Mouse (Mus musculus) heart, postnatal 0 days (tissue): ENCODE measurements around the gene Pkn2. TPM values are rescaled to one million over a fixed set of nuclear protein-coding genes. Genes with fewer than 3 reads are reported as not detected.

ENCODE experiments used
- ATAC-seq: fragments of 200-750 bp; cut with Nextera tagmentation; 2 replicates; pipeline ENCODE4 v1.8.0; 2017; ENCODE audit warnings: low read depth, moderate number of reproducible peaks, moderate library complexity; ENCODE audit not compliant: insufficient read depth
- DNase-seq: peaks from one replicate; pipeline ENCODE4 v3.0.0-alpha.2; 2016; ENCODE audit warnings: low spot score
- H3K27ac ChIP-seq: fragments of 300-500 bp; sonication (generic); 2 replicates; pipeline ENCODE4 v1.5.1; 2014; ENCODE audit warnings: low read depth, mild to moderate bottlenecking
- H3K27me3 ChIP-seq: fragments of 300-500 bp; sonication (generic); 2 replicates; pipeline ENCODE4 v1.6.1; 2014; ENCODE audit warnings: low read length, mixed read lengths; ENCODE audit not compliant: control insufficient read depth, insufficient read depth
- H3K36me3 ChIP-seq: fragments of 300-500 bp; sonication (generic); replicated peaks from 2 replicates; pipeline ENCODE4 v1.6.1; 2014; ENCODE audit warnings: low read length, mixed read lengths; ENCODE audit not compliant: control insufficient read depth, insufficient read depth
- H3K4me1 ChIP-seq: fragments of 300-500 bp; sonication (generic); 2 replicates; pipeline ENCODE4 v1.6.1; 2014; ENCODE audit warnings: antibody characterized with exemption; ENCODE audit not compliant: control insufficient read depth, insufficient read depth
- H3K4me2 ChIP-seq: fragments of 300-500 bp; sonication (generic); 2 replicates; pipeline ENCODE4 v1.6.1; 2014; ENCODE audit warnings: low read depth, mild to moderate bottlenecking, low read length, moderate library complexity
- H3K4me3 ChIP-seq: fragments of 300-500 bp; sonication (generic); 2 replicates; pipeline ENCODE4 v1.5.1; 2014; ENCODE audit warnings: low read depth, low read length
- H3K9ac ChIP-seq: fragments of 300-500 bp; sonication (generic); replicated peaks from 2 replicates; pipeline ENCODE4 v1.6.1; 2014; ENCODE audit warnings: low read depth, low read length, mixed read lengths
- H3K9me3 ChIP-seq: fragments of 300-500 bp; sonication (generic); replicated peaks from 2 replicates; pipeline ENCODE4 v1.6.1; 2016; ENCODE audit warnings: low read length; ENCODE audit not compliant: control insufficient read depth
- CTCF ChIP-seq: IDR thresholded peaks from 2 replicates; pipeline ENCODE4 v1.5.1; 2016; ENCODE audit warnings: antibody characterized with exemption, control low read depth, low read depth
- EP300 ChIP-seq: IDR thresholded peaks from 2 replicates; pipeline ENCODE4 v1.6.1; 2016; ENCODE audit warnings: antibody characterized with exemption, low read depth
- WGBS: fragments of 180-500 bp; shearing (Covaris S2); extraction: QIAGEN DNeasy Blood & Tissue Kit; methylation state at CpG from one replicate; pipeline ENCODE4 v1.1.7; 2014; 5-methylcytosine and 5-hydroxymethylcytosine counted together
- polyA plus RNA-seq: library from polyadenylated mRNA; unstranded; fragments of >200 nt; fragmentation: Nextera tagmentation; extraction: Ambion mirVana; gene quantifications from 2 replicates; pipeline ENCODE4 v1.2.1, GENCODE M21; 2015
- total RNA-seq: library from RNA; depleted of rRNA; stranded (reverse); fragments of >200 nt; gene quantifications from 2 replicates; pipeline ENCODE4 v1.2.3, GENCODE M21; 2014; ENCODE audit warnings: low replicate concordance

Gene Pkn2
- total and polyA plus RNA-seq, 2 experiments from 2014 or later, result 30.8 to 56.4 TPM

DNA sequence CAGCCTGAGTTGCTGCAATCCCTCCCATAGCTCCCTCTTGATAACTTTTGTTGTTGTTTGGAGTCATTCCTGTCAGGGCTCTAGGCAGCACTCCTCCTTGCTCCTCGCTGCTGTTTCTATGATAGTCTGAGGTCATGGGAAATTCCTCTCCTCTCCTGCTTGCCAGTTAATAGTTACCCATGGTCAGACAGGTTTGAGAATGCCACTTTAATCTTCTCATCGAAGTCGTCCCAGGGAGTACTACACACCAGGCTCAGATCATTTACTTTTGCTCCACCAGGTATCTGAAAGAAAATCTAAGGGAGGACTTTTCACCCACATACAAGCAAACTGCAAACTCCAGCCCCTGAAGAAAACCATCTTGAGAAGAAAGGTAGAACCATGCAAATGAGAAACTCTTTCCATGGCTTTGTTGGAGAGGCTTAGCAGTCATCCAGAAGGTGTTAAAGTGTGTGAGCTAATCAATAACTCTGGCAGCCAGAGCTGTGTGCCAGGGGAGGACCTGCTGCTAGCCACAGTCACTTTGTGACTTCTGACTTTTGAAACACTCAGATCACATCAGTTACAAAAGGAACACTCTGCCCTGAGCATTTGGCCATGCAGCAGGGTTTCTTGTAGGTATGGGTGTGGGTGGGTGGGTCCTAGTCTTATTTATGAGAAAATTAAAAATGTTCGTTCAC lies 36.1 kb upstream of the Pkn2 start:
- Histone ChIP-seq H3K27ac (no peak overlapping the region), H3K4me1 (no peaks in the 10 kb centered on the region), H3K9me3 (no peaks in the 10 kb centered on the region), H3K27me3 (no peaks in the 10 kb centered on the region), H3K4me3 (no peak overlapping the region), H3K4me2 (no peak overlapping the region), H3K9ac (no peak overlapping the region), H3K36me3 (no peaks in the 10 kb centered on the region)
- TF ChIP-seq CTCF (no peak), EP300 (no peak)
- no peak for DNase-seq
- 48% methylated on average over 4 of the region's 4 CpGs for WGBS
- no peak for ATAC-seq

DNA sequence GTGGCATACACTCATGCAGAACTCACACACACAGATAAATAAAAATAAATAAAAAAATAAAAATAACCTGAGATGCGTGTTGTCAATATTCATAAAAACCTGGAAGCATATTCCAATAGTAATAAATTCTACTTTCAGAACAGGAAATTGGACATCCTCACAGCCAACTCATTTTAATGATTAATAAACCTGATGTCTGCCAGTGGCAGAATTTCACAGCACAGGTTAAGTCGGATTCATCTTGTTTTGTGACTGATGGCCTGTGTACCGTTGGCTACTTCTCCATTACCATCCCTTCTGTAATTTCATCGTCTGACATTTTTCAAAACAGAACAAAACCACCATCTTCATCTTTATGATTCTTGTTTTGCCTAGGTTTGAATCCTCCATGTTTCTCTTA lies 35.4 kb upstream of the Pkn2 start:
- TF ChIP-seq CTCF, result no peak
- no peak for TF ChIP-seq EP300
- WGBS, result 89% methylated on average over 4 of the region's 4 CpGs
- H3K4me3 ChIP-seq, result no peak overlapping the region
- no peak overlapping the region for H3K4me2 ChIP-seq
- no peaks in the 10 kb centered on the region for H3K4me1 ChIP-seq
- no peaks in the 10 kb centered on the region for H3K36me3 ChIP-seq
- ATAC-seq (no peak), DNase-seq (no peak)
- no peaks in the 10 kb centered on the region for H3K27me3 ChIP-seq
- H3K9me3 ChIP-seq, result no peaks in the 10 kb centered on the region
- no peak overlapping the region for H3K9ac ChIP-seq
- H3K27ac ChIP-seq, result no peak overlapping the region

DNA sequence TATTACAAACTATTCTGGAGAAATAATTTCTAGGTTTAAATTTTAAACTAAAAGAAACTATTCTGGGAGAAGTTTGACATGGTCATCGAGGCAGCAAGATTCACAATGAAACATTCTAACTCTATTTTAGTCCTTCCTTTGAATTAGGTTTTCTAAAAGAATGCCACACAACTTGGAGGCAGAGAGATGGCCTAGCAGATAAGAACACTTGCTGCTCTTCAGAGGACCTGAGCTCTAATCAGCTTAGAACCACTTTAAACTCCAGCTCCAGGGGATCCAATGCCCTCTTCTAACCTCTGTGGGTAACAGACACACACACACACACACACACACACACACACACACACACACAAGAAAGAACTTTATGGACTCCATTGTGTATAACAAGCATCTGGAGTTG lies 31.5 kb upstream of the Pkn2 start:
- H3K4me3 ChIP-seq, result no peak overlapping the region
- no peak overlapping the region for H3K4me2 ChIP-seq
- TF ChIP-seq EP300 (no peak), CTCF (no peak)
- H3K27ac ChIP-seq, result no peak overlapping the region
- no peak for DNase-seq
- no peaks in the 10 kb centered on the region for H3K4me1 ChIP-seq
- H3K36me3 ChIP-seq, result no peaks in the 10 kb centered on the region
- no peaks in the 10 kb centered on the region for H3K27me3 ChIP-seq
- H3K9ac ChIP-seq, result no peak overlapping the region
- ATAC-seq, result no peak
- no peaks in the 10 kb centered on the region for H3K9me3 ChIP-seq
- 59% methylated on average over 1 of the region's 1 CpGs for WGBS

DNA sequence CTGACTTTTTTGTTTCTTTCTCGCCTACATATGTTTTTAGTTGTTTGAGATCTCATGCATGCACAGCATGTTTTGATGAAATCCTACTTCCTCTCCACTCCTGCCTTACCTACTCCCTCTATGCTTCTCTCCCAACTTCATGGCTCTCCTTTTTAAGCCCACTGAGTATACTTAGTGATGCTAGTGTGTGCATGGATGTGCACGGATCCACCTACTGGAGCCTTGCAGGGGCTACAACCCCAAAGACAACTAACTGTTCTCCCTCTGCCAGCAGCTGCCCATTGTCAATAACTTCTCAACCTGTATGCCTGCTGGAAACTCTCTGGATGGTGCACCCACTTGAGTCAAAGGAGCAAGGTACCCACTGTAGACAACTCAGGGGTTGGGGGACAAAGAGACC lies 17.9 kb upstream of the Pkn2 start:
- no peak for ATAC-seq
- H3K9me3 ChIP-seq, result peaks cover 6% of the 10 kb centered on the region; the same call in 1 of the 2 replicates
- 72% methylated on average over 2 of the region's 2 CpGs for WGBS

DNA sequence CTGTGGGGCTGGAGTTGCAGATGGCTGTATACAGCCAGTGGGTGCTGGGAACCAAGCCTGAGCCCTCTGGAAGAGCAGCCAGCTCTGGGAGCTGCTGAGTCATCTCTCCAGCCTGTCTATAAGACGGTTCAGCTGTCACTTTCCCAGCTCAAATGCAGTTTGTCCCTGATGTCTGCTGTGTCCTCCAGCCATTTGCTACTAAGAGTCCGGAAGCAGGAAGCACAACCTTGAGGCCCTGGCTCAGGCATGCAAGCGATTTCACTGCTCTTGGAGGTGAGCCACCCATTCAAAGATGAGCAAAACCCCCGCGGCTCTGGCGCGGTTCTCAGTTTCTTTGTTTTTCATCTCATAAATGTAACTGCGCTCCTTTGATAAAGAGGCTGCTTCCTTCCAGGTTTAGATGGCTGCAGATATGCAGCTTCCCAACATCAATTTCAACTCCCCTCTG lies 17.2 kb upstream of the Pkn2 start:
- ATAC-seq, result no peak
- peak overlapping the region; percentile 7; the same call in 1 of the 2 replicates for H3K4me2 ChIP-seq
- H3K36me3 ChIP-seq, result no peaks in the 10 kb centered on the region
- H3K27me3 ChIP-seq, result no peaks in the 10 kb centered on the region
- TF ChIP-seq EP300 (no peak), CTCF (no peak)
- no peaks in the 10 kb centered on the region for H3K4me1 ChIP-seq
- no peak overlapping the region for H3K27ac ChIP-seq
- H3K4me3 ChIP-seq, result no peak overlapping the region
- DNase-seq, result no peak
- H3K9ac ChIP-seq, result no peak overlapping the region
- WGBS, result 69% methylated on average over 8 of the region's 8 CpGs
- H3K9me3 ChIP-seq, result peaks cover 3% of the 10 kb centered on the region; the same call in 1 of the 2 replicates

More for the DNA sequence above, 17.9 kb upstream of the Pkn2 start:
- Histone ChIP-seq H3K4me3 (no peak overlapping the region), H3K4me1 (no peaks in the 10 kb centered on the region), H3K4me2 (no peak overlapping the region), H3K27me3 (no peaks in the 10 kb centered on the region), H3K9ac (no peak overlapping the region), H3K27ac (no peak overlapping the region), H3K36me3 (no peaks in the 10 kb centered on the region)
- TF ChIP-seq CTCF, result no peak
- TF ChIP-seq EP300, result no peak
- DNase-seq, result no peak

DNA sequence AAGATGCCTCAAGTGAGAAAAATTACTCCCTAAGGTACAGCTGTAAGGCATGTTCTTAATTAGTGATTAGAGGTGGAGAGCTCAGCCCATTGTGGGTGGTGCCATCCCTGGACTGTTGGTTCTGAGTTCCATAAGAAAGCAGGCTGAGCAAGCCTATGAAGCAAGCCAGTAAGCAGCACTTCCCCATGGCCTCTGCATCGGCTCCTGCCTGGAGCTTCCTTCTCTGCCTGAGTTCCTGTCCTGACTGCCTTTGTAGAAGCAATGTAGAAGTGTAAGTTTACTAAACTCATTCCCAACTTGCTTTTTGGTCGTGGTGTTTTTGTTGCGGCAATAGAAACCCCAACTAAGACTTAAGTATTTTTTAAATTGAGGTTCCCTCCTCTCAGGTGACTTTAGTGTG lies 8.6 kb upstream of the Pkn2 start:
- Histone ChIP-seq H3K9me3 (no peaks in the 10 kb centered on the region), H3K36me3 (no peaks in the 10 kb centered on the region), H3K4me2 (no peak overlapping the region), H3K4me1 (no peaks in the 10 kb centered on the region), H3K9ac (no peak overlapping the region), H3K27me3 (no peaks in the 10 kb centered on the region), H3K4me3 (no peak overlapping the region), H3K27ac (no peak overlapping the region)
- no peak for ATAC-seq
- WGBS, result 74% methylated on average over 3 of the region's 3 CpGs
- no peak for TF ChIP-seq CTCF
- TF ChIP-seq EP300, result no peak
- no peak for DNase-seq
